Mouse (Mus musculus) right cerebral cortex, postnatal 36 days (tissue): Measurements from ENCODE around the gene Cdc42ep3.

Source experiments
- DNase-seq, 2 experiments: peaks; one replicate each; pipeline ENCODE4 v3.0.0; 2022; ENCODE audit warnings: low spot score in 2 of 2, mixed read lengths in 1 of 2

Cdc42ep3 gene

DNA sequence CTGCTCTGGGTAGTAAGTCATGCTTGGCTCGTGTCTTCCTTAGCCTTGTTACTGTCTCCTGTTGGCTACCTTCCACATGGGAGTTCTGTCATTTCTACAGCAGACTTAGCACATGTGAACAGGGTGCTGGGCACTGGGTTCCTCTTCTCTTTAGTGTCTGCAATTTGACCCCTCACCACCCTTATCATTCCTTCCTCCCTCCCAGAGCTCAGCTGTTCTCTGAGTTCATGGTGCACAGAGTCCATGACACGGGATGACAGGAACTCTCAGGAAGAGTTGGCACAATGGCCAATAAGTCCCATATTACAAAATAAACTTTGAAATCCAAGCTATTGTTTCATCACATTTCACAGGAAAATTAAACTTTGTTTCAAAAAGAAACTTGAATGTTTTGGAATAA lies 64.2 kb downstream of the Cdc42ep3 start:
- no peak for DNase-seq

GRCm38 (mm10) chr17:79287302-79287701 lies 67.6 kb downstream of the Cdc42ep3 start:
- no peak for DNase-seq

DNA sequence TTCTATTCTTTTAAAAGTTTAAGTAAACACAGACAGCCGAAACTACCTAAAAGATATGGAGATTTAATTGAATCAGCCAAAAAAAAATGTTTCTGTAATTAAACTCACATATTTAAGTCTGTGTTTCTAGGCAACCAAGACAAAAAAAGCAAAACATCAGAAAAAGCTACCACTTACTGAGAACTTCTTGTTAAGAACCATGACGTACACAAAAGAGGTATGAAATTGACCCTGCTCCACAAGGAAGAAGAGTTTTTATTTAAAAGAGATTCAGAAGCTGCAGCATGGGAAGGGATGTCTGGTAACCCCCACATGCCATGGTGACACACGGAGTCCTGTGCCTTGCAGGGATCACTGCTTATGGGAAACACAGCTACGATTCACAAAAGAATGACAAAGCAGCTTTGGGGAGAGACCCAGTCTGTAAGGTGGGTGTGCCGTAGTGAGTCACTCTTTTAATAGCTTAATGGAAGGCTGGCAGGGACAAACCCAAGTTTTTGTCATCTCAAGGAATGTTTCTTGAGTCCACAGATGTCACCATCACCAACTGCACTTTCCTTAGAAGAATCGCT lies 69.8 kb downstream of the Cdc42ep3 start:
- DNase-seq: no peak
